Mouse (Mus musculus) B cell, adult 2 months (primary cell): ENCODE measurements around the gene Fam117a.
A peak's percentile ranks its signal among the peaks of the same experiment; 100 is the strongest.

Experiments used
- DNase-seq, 2 experiments: peaks; one replicate each; pipeline ENCODE4 v3.0.0; 2022

Gene Fam117a

GRCm38 (mm10) chr11:95336568-95337128 lies at the start of gene Fam117a:
Gene Fam117a (plus strand): TSS chr11:95337018.
- DNase-seq: peak; percentile 91 to 94

DNA sequence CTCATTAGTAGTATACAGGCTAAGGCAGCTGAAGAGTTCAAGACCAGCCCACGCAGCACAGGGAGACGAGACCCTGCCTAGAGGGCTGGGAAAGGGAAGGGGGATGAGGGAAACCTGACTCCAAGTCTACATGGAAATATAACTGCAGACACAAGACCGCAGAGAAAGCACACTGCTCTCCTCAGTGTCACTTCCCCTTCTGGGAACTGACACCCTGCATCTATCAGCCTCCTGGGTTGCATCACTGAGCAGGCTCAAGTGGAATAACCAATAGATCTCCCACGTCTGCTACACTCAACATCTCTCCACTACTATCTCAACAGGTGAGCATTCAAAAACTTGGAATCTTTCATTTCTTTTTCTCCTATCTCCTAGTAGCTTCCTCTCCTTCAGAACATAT lies 44.8 kb upstream of the Fam117a start:
- peak; percentile 53 to 58 for DNase-seq

DNA sequence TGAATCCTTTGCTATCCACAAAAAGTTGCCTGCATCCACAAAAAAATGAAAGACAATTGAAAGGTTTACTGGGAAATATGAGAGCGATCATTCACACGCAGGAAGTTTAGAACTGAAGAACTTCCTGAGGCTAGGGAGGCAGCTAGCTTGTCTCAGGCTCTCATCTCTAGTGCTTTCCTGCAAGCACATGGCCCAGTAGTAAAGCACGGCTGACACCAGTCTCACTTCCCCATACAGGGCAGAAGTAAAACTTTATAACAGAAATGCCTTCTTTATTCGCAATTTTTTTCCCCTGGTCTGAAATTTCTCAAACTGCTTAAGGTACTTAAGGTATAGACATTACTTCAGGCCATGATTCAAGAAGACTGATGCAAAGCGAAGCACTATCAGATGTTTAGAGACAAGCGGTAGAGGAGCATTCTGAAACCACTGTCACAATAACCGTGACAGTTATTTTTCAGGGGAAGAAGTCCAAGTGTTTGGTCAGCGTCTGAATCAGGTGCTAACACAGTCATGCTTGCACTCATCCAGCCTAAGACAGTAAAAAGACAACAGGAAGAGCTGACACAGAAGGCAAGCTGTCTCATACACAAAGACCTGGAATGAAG lies 43.7 kb upstream of the Fam117a start:
- peak; percentile 61 to 66 for DNase-seq

DNA sequence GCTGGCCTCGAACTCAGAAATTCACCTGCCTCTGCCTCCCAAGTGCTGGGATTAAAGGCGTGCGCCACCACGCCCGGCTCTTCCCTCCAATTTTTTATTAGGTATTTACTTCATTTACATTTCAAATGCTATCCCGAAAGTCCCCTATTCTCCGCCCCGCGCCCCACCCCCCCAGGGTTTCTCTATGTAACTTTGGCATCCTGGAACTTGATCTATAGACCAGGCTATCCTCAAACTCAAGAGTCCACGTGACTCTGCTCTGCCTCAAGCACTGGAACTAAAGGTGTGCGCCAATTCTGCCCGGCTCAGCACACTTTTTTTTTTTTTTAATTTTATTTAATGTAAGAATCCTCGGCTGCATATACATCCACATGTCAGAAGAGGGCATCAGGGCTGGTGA lies 41.1 kb upstream of the Fam117a start:
- DNase-seq: no peak

DNA sequence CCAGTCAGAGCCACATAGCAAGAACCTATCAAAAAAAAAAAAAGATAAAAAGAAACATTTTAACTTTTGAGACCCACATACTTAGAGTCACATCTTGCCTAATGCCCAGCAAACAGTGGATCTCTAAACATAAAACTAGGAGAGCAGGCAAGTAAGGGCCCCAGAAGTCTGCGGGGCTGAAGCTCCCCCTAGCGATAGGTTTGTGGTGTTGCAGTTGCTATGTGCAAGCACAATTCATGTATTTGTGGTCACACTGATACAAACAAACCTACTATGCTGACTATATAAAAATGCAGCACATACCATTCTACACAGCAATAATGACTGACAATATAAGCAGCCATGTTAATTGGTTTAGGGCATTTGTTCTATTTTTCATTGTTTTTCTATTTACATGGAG lies 38.7 kb upstream of the Fam117a start:
- peak; percentile 58 to 64 for DNase-seq

GRCm38 (mm10) chr11:95299886-95300285 lies 36.9 kb upstream of the Fam117a start:
- no peak for DNase-seq

DNA sequence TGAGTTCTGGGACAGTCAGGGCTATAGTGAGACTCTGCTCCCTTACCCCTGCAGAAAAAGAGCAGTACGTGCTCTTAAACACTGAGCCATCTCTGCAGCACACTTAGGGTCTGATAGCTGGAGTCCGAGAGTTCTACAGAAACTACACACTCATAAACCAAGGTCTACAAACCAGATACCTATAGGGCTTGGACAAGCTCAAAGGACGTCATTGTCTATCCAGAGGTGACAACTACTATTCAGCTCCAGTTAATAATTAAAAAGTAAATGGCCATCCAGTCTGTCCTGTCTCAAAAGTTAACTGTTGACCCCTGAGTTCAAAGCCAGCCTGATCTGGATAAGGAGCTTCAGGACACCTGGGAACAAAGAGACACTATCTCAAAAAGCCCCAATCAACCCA lies 35.0 kb upstream of the Fam117a start:
- no peak for DNase-seq

DNA sequence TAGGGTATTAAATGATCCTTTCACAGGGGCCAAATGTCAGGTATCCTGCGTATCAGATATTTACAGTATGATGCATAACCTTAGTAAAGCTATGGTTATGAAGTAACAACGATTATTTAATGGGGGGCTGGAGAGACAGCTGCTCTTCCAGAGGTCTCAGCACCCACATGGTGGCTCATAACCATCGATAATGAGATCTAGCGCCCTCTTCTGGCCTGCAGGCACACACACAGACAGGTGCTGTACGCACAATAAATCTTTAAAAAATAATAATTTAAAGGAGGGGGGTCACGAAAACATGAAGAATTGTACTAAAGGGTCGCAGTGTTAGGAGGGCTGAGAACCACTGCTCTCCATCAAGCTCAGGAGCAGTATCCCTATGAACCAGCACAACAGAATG lies 31.2 kb upstream of the Fam117a start:
- DNase-seq: peak in 1 of 2 experiments; percentile 37

DNA sequence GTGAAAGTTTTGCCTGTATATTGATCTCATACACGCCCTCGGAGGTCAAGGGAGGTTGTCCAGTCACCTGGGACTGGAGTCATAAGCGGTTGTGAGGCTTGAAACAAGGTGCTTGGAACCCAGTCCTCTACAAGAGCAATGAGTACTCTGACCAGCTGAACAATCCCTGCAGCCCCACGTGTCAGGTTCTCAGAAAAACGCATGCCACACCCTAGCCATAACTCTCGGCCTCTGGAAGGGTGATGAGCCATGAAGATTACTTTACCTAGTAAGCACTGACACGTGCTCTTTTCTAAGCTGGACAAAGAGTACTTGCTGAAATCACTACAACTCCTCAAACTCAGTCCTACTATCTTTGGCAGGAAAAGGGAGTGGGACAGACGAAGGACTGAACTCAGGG lies 29.3 kb upstream of the Fam117a start:
- DNase-seq: no peak

DNA sequence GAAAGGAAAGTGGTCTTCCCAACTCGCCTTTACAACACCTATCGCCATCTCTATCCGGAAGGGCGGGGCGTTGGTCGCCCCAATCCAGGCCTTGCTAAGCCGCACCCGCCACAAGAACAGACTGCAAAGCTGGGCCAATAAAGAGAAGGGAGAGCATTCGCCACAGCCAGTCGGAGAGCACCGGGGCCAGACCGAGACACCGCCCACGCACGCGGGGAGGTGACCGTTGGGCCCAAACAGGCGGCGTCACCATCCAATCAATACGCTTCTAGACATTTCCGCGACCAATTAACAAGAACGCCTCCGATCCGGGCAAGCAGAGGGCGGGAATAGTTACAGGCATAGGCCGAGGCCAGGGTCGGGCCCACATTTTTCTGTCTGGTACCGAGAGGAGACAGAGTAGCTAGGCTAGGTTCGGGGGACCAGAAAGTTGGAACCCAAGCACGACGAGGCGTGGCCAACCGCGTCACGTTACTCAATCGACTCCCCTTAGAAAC lies 27.3 kb upstream of the Fam117a start:
- DNase-seq: peak; percentile 97

GRCm38 (mm10) chr11:95310007-95310647 lies 26.7 kb upstream of the Fam117a start, which contains the start of gene Kat7:
Gene Kat7 (minus strand): TSS chr11:95310246.
- peak; percentile 91 to 93 for DNase-seq

DNA sequence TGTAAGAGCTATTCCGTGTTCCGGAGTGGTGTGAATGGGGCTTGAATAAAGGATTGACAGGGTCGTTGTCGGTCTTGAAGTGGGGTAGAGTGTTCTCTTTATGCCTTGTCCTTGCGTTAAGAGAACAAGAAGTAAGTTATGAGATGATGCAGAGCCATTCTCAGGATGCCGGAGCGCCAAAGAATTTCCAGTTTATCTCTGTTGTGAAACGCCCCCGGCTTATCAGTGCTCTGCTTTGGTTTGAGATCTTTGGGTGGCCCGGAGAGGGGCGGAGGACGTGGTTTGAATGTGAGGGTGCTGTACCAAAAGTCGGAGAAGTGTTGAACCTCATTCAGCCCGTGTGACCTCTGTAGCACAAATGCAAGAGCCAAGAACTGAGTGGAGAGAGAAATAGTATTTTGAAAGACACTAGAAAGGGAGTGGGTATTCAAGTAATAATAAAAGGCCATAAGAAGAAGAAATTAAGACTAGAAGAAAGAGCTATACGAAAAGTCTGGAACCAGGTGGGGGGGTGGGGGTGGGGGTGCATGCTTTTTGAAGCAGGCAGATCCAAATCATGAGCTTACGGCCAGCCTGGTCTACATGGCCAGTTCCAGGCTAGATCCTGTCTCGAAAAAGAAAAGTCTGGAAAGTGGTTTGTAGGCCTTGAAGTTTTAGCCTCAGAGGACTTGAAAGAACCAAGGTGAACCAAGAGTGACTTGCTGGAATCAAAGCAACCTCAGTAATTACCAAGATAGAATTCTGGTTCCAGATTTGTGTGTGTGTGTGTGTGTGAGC lies 26.0 kb upstream of the Fam117a start:
- DNase-seq: no peak

DNA sequence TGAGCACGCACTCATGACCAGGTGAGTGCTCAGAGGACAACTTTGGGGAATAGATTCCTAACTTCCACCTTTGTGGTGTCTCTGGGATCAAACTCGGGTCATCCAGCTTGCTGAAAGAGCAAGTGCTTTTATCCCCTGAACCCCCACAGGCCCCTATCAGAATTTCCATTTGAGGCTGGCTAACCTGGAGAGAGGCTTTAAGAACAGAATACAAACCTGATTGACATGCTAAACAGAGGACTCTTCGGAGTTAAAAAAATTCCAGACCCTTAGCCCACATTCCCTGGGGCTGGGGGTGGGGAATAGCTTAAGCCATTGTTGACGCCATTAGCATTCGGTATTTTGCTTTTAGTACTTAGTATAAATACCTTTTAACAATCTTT lies 25.4 kb upstream of the Fam117a start:
- DNase-seq: no peak

GRCm38 (mm10) chr11:95315215-95315955 lies 21.4 kb upstream of the Fam117a start:
- no peak for DNase-seq

DNA sequence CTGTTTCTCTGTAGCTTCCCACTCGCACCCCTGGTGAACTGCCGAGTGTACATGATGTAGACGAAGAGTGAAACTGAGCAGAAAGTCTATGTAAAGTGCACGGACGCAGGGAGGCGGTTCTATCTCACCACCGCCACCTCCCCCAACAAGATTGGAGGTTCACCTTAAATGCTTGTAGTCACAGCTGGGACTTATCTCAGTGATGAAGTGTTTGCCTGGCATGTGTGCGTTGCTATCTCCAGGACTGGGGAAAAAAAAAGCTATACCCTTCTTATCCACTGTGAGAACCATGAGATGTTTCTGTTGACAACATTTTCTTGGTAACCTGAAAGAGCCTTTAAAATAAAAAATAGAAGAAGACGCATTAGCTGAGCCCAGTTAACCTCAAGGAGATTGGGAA lies 18.7 kb upstream of the Fam117a start:
- DNase-seq: no peak

- DNase-seq: peak in 1 of 2 experiments; percentile 21
Observed at GRCm38 (mm10) chr11:95319506-95319905, 17.3 kb upstream of the Fam117a start.

DNA sequence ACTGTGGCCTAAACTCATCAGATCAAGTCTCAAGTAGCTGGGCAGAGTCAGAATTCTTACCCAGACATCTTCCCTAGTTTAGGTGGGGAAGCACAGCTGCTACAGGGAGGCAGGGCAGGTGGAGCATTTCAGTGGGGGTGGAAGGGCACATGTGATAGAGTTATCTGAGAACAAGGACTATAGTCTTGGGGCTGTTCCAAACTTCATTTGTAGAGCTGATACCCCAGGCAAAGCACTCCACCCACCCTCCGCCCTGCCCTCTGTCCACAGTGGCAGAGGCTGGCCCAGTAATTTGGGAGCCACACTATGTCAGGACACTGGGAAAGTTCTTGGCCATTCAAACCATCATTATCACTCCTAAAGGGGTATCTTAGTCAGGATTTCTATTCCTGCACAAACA lies 16.8 kb upstream of the Fam117a start:
- DNase-seq: no peak

- no peak for DNase-seq
Observed at GRCm38 (mm10) chr11:95324181-95324580, 12.6 kb upstream of the Fam117a start.

DNA sequence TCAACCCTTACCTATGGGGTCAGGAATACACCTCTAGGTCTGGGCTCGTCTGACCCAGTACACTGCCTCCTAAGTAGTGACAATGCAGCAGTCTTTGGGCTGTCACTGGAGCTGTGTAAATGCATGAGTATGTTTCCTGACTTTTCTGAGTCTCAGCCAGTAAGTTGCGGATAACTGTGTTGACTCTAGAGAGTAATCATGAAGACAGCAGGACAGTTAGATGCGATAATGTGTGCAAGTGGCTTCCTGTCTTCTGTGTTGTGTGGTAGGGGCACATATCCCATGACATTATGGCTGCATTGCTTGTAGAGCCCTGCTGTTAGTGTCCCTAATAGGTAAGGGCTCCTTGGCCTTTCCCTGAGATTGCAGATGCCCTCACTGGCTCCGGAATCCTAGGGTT lies 11.0 kb upstream of the Fam117a start:
- no peak for DNase-seq

DNA sequence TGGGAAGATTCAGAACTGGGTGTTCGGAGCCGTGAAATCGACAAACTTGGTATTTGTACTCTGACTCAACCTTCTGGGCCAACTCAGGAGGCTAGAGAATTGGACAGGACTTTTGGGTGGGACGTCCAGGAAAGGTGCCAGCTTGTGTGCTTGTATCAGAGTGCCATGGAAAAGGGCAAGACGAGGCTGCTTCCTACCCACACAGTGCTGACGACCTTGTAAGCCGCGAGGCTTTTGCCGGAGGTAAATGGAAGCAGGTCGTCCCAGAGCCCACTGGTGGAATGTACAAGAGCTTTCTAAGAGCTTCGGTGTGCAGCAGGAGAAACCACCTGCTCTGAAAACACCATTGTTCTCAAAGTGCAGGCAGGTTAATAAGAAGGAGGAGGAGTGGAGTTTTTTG lies 10.6 kb upstream of the Fam117a start:
- DNase-seq: no peak

GRCm38 (mm10) chr11:95328629-95329028 lies 8.2 kb upstream of the Fam117a start:
- DNase-seq: peak; percentile 86 to 91

DNA sequence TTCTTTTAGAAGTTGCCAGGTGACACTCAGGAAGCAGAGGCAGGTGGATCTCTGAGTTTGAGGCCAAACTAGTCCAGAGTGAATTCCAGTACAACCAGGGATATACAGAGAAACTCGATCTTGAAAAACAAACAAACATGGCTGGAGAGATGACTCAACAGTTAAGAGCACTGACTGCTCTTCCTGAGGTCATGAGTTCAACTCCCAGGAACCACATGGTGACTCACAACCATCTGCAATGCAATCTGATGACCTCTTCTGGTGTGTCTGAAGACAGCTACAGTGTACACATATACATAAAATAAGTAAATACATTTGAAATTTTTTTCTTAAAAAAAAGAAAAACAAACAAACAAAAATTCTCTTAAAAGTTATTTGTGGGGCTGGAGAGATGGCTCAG lies 6.2 kb upstream of the Fam117a start:
- no peak for DNase-seq

DNA sequence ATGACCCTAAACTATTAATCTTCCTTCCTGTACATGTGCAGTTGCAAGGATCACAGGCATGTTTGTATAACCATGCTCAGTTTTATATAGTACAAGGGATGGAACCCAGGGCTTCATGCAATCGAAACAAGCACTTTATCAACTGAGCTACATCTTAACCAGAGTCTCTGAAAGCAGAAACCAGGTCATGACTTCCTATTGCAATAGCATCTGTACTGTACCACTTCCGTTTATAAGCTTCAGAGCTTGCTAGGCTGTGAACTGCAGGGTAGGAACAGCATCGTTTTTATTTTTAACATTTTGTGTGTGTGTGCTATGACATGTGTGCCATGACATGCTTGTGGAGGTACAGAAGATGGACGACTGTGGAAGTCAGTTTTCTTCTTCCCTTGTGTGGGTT lies 3.6 kb upstream of the Fam117a start:
- peak; percentile 39 to 41 for DNase-seq
